Mouse (Mus musculus): Measurements from ENCODE around the gene Arl8a.

DNA sequence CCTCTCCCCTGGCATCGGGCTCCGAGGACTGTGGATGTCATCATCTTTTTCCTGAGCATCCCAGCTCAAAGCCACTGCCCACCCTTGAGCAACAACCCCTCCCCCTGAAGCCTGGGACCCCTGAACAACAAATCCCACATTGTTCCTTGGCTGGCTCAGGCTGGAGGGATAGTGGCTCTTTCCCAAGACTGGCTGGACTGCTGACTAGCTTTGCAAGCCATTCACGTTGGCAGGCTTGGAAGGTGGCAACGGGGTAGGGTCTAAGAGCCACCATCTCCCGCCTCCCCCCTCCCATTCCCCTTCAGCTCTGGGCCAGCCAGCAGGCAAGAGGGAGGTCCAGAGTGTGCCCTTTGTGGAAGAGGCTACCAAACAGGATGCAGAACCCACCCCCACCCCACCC is 12.0 kb downstream of the Arl8a start:
- TF ChIP-seq TAL1 (IDR thresholded peaks at IDR 0.05; ENCODE audit: low read length), result no peak
- TF ChIP-seq GATA1 (IDR thresholded peaks at IDR 0.05; ENCODE audit: low read length), result no peak
